Mouse (Mus musculus): Measurements from ENCODE around the gene Snrpf. TPM values are rescaled to one million over a fixed set of nuclear protein-coding genes. Genes with fewer than 3 reads are reported as not detected.

Gene Snrpf
- 10 to 100 TPM; 19.5 to 20.2 TPM for total RNA-seq (2023)

DNA sequence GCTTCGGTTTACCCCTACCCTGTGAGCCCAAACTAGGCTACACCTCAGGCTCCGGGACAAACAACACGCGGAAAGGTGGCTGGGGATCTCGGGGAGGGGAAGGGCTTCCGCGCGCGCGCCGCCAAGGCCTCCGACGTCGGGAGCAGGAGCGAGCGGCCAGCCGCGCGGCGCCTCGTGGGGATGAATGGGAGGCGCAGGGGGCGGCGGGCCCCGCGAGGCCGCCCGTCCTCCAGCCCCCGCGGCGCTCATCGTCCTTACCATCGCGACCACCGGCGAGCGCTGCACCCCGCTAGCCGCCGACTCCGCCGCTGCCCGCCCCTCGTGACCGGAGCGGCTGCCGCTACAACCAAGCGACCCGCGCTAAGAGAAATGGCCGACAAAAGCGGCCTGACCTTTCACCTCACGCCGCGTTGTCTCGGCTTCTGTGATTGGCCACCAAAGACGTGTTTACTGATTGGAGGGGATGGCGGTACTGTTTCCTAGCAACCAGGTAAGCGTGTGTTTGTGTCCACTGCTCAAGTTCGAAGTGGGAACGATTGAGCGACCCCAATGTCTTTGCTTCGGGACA lies at the start of gene Snrpf:
Snrpf (minus strand) TSS at position 426 of the 568 bp plus-strand sequence.

DNA sequence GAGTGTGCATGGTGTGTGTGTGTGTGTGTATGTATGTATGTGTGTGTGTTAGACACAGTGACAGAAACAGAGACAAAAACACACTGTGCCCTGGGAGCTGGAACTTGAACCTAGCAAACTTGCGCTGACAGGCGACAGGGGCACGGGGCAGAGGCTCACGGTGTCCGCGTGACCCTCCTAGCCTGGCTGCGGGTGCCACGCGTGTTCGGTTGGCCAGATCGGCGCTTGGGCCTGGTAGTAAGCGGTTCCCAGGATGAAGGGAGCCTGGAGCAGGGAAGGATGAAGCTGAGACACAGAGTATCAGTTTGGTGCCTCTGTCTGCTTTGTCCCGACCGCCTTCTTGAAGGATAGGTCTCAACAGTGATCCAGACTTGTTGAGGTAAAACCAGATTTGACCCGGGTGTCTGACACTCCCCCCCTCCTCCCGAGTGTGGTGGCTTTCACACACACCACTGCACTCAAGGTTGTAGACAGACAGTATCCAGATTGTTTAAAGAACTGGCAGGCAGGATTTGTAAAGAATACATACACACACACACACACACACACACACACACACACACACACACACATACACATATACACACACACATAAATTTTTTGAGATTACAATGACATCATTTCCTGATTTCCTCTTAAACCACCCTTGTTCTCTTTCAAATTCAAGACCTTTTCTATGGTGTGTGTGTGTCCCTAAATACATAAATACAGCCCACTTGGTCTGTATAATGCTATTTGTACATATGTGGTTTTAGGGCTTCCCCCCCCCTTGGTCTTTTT lies 48.9 kb downstream of the Snrpf start, which contains the start of gene Ccdc38:
Ccdc38 (plus strand) TSS at position 202 of the 780 bp plus-strand sequence.

DNA sequence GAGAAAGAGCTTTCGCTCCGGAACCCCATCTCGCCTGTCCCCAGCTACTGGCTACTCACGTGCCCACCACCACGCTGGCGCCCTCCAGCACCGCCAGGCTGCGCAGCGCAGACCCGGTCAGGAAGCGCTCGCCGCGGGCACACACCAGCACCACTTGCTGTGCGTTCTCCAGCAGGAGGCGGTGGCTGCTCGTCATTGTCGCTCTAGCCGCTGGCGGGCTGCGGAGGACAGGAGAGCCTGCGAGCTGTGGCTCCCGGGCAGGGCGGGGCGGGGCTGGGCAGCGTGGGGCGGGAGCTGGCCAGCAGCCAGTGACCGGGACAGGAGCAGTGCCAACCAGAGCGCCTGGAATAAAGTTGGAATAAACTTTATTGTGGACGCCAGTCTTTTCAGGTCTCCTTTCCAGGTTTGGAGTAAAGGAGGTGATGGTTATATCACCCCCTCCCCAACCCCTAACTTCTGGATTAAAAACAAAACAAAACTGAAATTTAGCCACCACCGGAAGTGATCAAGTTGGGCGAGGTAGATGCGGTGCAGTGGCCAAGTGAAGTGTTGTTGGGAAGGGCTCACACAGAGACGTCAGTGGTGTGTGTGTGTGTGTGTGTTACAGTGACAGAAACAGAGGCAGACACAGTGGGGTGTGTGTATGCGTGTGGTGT lies 49.6 kb downstream of the Snrpf start, which contains the start of gene Amdhd1:
Amdhd1 (minus strand) TSS at position 259 of the 656 bp plus-strand sequence.

Other genes starting within 250 kb of the Snrpf start
- 100 to 1,000 TPM; 115 to 120 TPM for gene Lta4h, start 136.3 kb downstream of the Snrpf start, total RNA-seq (2023)
- gene Hal, start 100.9 kb downstream of the Snrpf start, total RNA-seq (2023), result 1 to 10 TPM; 1.3 to 2.2 TPM
- gene Amdhd1, start 49.7 kb downstream of the Snrpf start, total RNA-seq (2023), result not detected
- gene Ccdc38, start 49.1 kb downstream of the Snrpf start, total RNA-seq (2023), result 1 to 10 TPM in 1 of 2 experiments, under 1 TPM in 1; 0.23 to 2.9 TPM
- under 1 TPM; 0.44 to 0.70 TPM for gene Ntn4, start 51.0 kb upstream of the Snrpf start, total RNA-seq (2023)
- not detected for gene Usp44, start 241.8 kb upstream of the Snrpf start, total RNA-seq (2023)